Mouse (Mus musculus) CH12.LX (cell line): ENCODE data around the gene Dalrd3. TPM values are rescaled to one million over a fixed set of nuclear protein-coding genes. Genes with fewer than 3 reads are reported as not detected.
A peak's percentile ranks its signal among the peaks of the same experiment; 100 is the strongest.

Experiments
- DNase-seq: peaks from one replicate; pipeline ENCODE4 v3.0.0-alpha.2; 2013; ENCODE audit errors: extremely low read depth
- H3K27ac ChIP-seq: 2 replicates; pipeline ENCODE4 v1.5.1; 2012; ENCODE audit warnings: low read depth, mild to moderate bottlenecking, control low read depth, moderate library complexity; ENCODE audit not compliant: insufficient read depth
- H3K27me3 ChIP-seq: replicated peaks from 2 replicates; pipeline ENCODE3; 2012; ENCODE audit warnings: inconsistent platforms
- H3K36me3 ChIP-seq, 2 experiments: replicated peaks in 1 of 2; 2 replicates each; pipeline versions ENCODE3 to v1.6.1; 2012; ENCODE audit warnings: inconsistent platforms in 1 of 2, low read length in 1 of 2, mild to moderate bottlenecking in 1 of 2, mixed read lengths in 1 of 2, moderate library complexity in 1 of 2; ENCODE audit not compliant: control insufficient read depth in 1 of 2, insufficient read depth in 1 of 2
- H3K4me1 ChIP-seq, 2 experiments: 2 replicates each; pipeline ENCODE4 v1.6.1; 2012; ENCODE audit warnings: inconsistent platforms in 1 of 2, moderate library complexity in 1 of 2; ENCODE audit not compliant: insufficient read depth in 2 of 2, control insufficient read depth in 1 of 2
- H3K4me2 ChIP-seq: 2 replicates; pipeline ENCODE4 v1.6.1; 2012; ENCODE audit warnings: low read depth, mild to moderate bottlenecking, control low read depth; ENCODE audit not compliant: poor library complexity, insufficient read depth, severe bottlenecking
- H3K4me3 ChIP-seq, 3 experiments: fragments of 150-350 bp in 1 of 3; sonication (generic) in 1 of 3; replicated peaks in 1 of 3; 2 replicates each; pipeline versions ENCODE3 to v1.5.1; 2011 to 2012; ENCODE audit warnings: low read depth in 2 of 3, low read length in 2 of 3, mild to moderate bottlenecking in 2 of 3, moderate library complexity in 2 of 3, control low read depth in 1 of 3, improper control_type of control experiment in 1 of 3, inconsistent platforms in 1 of 3, mixed read lengths in 1 of 3; ENCODE audit not compliant: poor library complexity in 1 of 3
- H3K79me2 ChIP-seq: replicated peaks from 2 replicates; pipeline ENCODE4 v1.6.1; 2012; ENCODE audit warnings: mild to moderate bottlenecking, moderate library complexity; ENCODE audit not compliant: control insufficient read depth, poor library complexity, insufficient read depth, severe bottlenecking; ENCODE audit errors: extremely low read depth
- H3K9ac ChIP-seq: 2 replicates; pipeline ENCODE4 v1.6.1; 2012; ENCODE audit warnings: low read depth, mild to moderate bottlenecking, control low read depth, moderate library complexity; ENCODE audit not compliant: insufficient read depth
- H3K9me3 ChIP-seq: replicated peaks from 2 replicates; pipeline ENCODE3; 2012; ENCODE audit warnings: low read length, inconsistent platforms, mixed read lengths
- BHLHE40 ChIP-seq: IDR thresholded peaks from 2 replicates; pipeline ENCODE4 v1.6.1; 2011; ENCODE audit warnings: mild to moderate bottlenecking, low read depth, low read length, improper control_type of control experiment
- CHD2 ChIP-seq: IDR thresholded peaks from 2 replicates; pipeline ENCODE4 v1.6.1; 2011; ENCODE audit warnings: low read length, improper control_type of control experiment
- CTCF ChIP-seq, 2 experiments: IDR thresholded peaks in 1 of 2; conservative IDR thresholded peaks in 1 of 2; 2 replicates each; pipeline ENCODE4 v1.5.1; 2011 to 2012; ENCODE audit warnings: low read depth in 2 of 2, low read length in 2 of 2, improper control_type of control experiment in 1 of 2, inconsistent platforms in 1 of 2, mild to moderate bottlenecking in 1 of 2, moderate library complexity in 1 of 2
- ELF1 ChIP-seq: IDR thresholded peaks from 2 replicates; pipeline ENCODE4 v1.6.1; 2014; ENCODE audit warnings: low read depth, mild to moderate bottlenecking, inconsistent platforms, low read length, improper control_type of control experiment
- GABPA ChIP-seq: IDR thresholded peaks from 2 replicates; pipeline ENCODE4 v1.6.1; 2012; ENCODE audit warnings: low read depth, low read length, improper control_type of control experiment, inconsistent platforms; ENCODE audit not compliant: insufficient replicate concordance
- HCFC1 ChIP-seq: IDR thresholded peaks from 2 replicates; pipeline ENCODE4 v1.6.1; 2012; ENCODE audit warnings: low read depth, mild to moderate bottlenecking, inconsistent platforms, low read length, improper control_type of control experiment
- IRF4 ChIP-seq: IDR thresholded peaks from 2 replicates; pipeline ENCODE4 v1.6.1; 2014; ENCODE audit warnings: low read depth, mild to moderate bottlenecking, inconsistent platforms, low read length, improper control_type of control experiment
- KAT2A ChIP-seq: IDR thresholded peaks from 2 replicates; pipeline ENCODE4 v1.6.1; 2012; ENCODE audit warnings: low read length, improper control_type of control experiment, inconsistent platforms; ENCODE audit not compliant: insufficient replicate concordance
- MAFK ChIP-seq: IDR thresholded peaks from 2 replicates; pipeline ENCODE4 v1.6.1; 2011; ENCODE audit warnings: low read length, improper control_type of control experiment; ENCODE audit not compliant: insufficient replicate concordance
- MAZ ChIP-seq: IDR thresholded peaks from 2 replicates; pipeline ENCODE4 v1.6.1; 2012; ENCODE audit warnings: low read depth, mild to moderate bottlenecking, inconsistent platforms, low read length, improper control_type of control experiment, moderate library complexity
- MXI1 ChIP-seq: IDR thresholded peaks from 2 replicates; pipeline ENCODE4 v1.6.1; 2011; ENCODE audit warnings: mild to moderate bottlenecking, low read depth, low read length, improper control_type of control experiment
- NELFE ChIP-seq: IDR thresholded peaks from 2 replicates; pipeline ENCODE4 v1.6.1; 2011; ENCODE audit warnings: low read depth, low read length, improper control_type of control experiment
- NRF1 ChIP-seq: IDR thresholded peaks from 2 replicates; pipeline ENCODE4 v1.6.1; 2014; ENCODE audit warnings: low read depth, mild to moderate bottlenecking, inconsistent platforms, low read length, improper control_type of control experiment, moderate library complexity
- PAX5 ChIP-seq: IDR thresholded peaks from 2 replicates; pipeline ENCODE4 v1.6.1; 2012; ENCODE audit warnings: low read length, inconsistent platforms, mixed read lengths
- POLR2A ChIP-seq: IDR thresholded peaks from 2 replicates; pipeline ENCODE4 v1.6.1; 2011; ENCODE audit warnings: low read depth, mild to moderate bottlenecking, improper control_type of control experiment, low read length
- POLR2AphosphoS2 ChIP-seq: IDR thresholded peaks from 2 replicates; pipeline ENCODE4 v1.6.1; 2011; ENCODE audit warnings: low read depth, low read length, improper control_type of control experiment
- RAD21 ChIP-seq: IDR thresholded peaks from 2 replicates; pipeline ENCODE4 v1.6.1; 2011; ENCODE audit warnings: low read depth, mild to moderate bottlenecking, low read length, improper control_type of control experiment, moderate library complexity
- RCOR1 ChIP-seq: conservative IDR thresholded peaks from 2 replicates; pipeline ENCODE4 v1.6.1; 2012; ENCODE audit warnings: low read depth, mild to moderate bottlenecking, inconsistent platforms, low read length, improper control_type of control experiment
- SIN3A ChIP-seq: IDR thresholded peaks from 2 replicates; pipeline ENCODE4 v1.6.1; 2012; ENCODE audit warnings: low read length, improper control_type of control experiment, inconsistent platforms
- TCF12 ChIP-seq: IDR thresholded peaks from 2 replicates; pipeline ENCODE4 v1.6.1; 2014; ENCODE audit warnings: low read depth, mild to moderate bottlenecking, inconsistent platforms, low read length, improper control_type of control experiment
- UBTF ChIP-seq: IDR thresholded peaks from 2 replicates; pipeline ENCODE4 v1.6.1; 2012; ENCODE audit warnings: low read depth, mild to moderate bottlenecking, inconsistent platforms, low read length, improper control_type of control experiment, moderate library complexity
- USF1 ChIP-seq: IDR thresholded peaks from 2 replicates; pipeline ENCODE4 v1.6.1; 2014; ENCODE audit warnings: low read depth, mild to moderate bottlenecking, inconsistent platforms, low read length, improper control_type of control experiment
- ZKSCAN1 ChIP-seq: IDR thresholded peaks from 2 replicates; pipeline ENCODE4 v1.6.1; 2012; ENCODE audit warnings: low read depth, inconsistent platforms, low read length, improper control_type of control experiment, borderline replicate concordance
- ZMIZ1 ChIP-seq: IDR thresholded peaks from 2 replicates; pipeline ENCODE4 v1.6.1; 2012; ENCODE audit warnings: low read depth, mild to moderate bottlenecking, inconsistent platforms, low read length, improper control_type of control experiment
- dilution Hi-C: fragments of 300-500 bp; cut with MboI; formaldehyde crosslinking; loops from 2 replicates; pipeline ENCODE4 v1.14.3; 2020; ENCODE audit warnings: low sequenced_read_pairs; ENCODE audit not compliant: extremely low pct_unique_long_range_greater_than_20kb, extremely low pct_ligation_motif_present
- in situ Hi-C: fragments of 300-500 bp; cut with MboI; formaldehyde crosslinking; loops from 3 replicates; pipeline ENCODE4 v1.14.3; 2019; ENCODE audit warnings: low sequenced_read_pairs, low pct_ligation_motif_present, low pct_unique_long_range_greater_than_20kb, mixed read lengths
- polyA plus RNA-seq: library from polyadenylated mRNA; unstranded; fragments of >175 nt; gene quantifications from 2 replicates; pipeline ENCODE4 v1.2.1, GENCODE M21; 2012; ENCODE audit warnings: low read depth; ENCODE audit not compliant: insufficient read length
- total RNA-seq, 2 experiments: library from RNA; depleted of rRNA; stranded (reverse); fragments of 300-350 nt in 1 of 2; fragments of >200 nt in 1 of 2; gene quantifications; 2 replicates each; pipeline ENCODE4 v1.2.3; 2012 to 2014

The Dalrd3 gene
- total and polyA plus RNA-seq, 3 experiments: 52.6 to 114 (median 110) TPM

GRCm38 (mm10) chr9:108589229-108589628 is 19.5 kb downstream of the Dalrd3 start:
- peak; percentile 45 for DNase-seq
- in situ Hi-C loops: no loop called here
- dilution Hi-C loops: no loop called here
- Histone ChIP-seq H3K27me3 (no peaks in the 10 kb centered on the region), H3K27ac (no peak overlapping the region), H3K4me3 (no peak overlapping the region), H3K36me3 (peaks cover 9 to 70% of the 10 kb centered on the region in 2 experiments), H3K9ac (no peak overlapping the region), H3K4me1 (peaks cover 4 to 18% of the 10 kb centered on the region in 2 experiments), H3K4me2 (no peak overlapping the region), H3K9me3 (no peaks in the 10 kb centered on the region), H3K79me2 (no peaks in the 10 kb centered on the region; the same call in 1 of the 2 replicates)
- no peak for TF ChIP-seq CHD2
- no peak for TF ChIP-seq MXI1
- TF ChIP-seq GABPA: no peak
- TF ChIP-seq RAD21: peak; percentile 28
- TF ChIP-seq CTCF (conservative IDR thresholded peaks at IDR 0.05 in 1 of 2, IDR thresholded peaks at IDR 0.05 in 1 of 2; ENCODE audit: low read depth in 2 of 2, low read length in 2 of 2): peak in 1 of 2 experiments; percentile 36; a peak in 2 of 4 replicates
- no peak for TF ChIP-seq KAT2A
- no peak for TF ChIP-seq NRF1
- peak; percentile 79 for TF ChIP-seq ELF1

DNA sequence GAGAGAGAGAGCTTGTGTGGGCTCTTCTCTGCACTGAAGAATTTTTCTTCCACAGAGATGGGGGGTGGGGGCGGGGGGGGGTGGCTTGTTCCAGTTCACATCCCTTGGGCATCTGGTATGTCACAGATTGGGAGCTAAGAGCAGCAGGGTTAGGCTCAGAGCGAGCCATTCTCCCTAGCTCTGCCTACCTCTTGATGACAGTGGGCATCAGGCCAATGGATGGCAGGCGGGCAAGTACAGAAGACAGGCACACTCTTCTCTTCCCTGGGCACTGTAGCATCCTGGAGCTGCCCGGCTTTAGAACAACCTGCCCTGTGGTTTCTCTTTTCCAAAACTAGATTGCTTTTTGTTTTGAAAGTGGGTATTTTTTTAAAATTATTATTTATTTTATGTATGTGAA is 21.8 kb downstream of the Dalrd3 start:
- Histone ChIP-seq H3K36me3 (peaks cover 9 to 73% of the 10 kb centered on the region in 2 experiments), H3K9me3 (no peaks in the 10 kb centered on the region), H3K27me3 (no peaks in the 10 kb centered on the region), H3K4me1 (peaks cover 4 to 28% of the 10 kb centered on the region in 2 experiments), H3K4me3 (no peak overlapping the region), H3K27ac (no peak overlapping the region), H3K79me2 (no peaks in the 10 kb centered on the region; the same call in 1 of the 2 replicates), H3K4me2 (no peak overlapping the region), H3K9ac (no peak overlapping the region)
- in situ Hi-C loops (no loop called here), dilution Hi-C loops (no loop called here)
- no peak for TF ChIP-seq GABPA
- TF ChIP-seq IRF4: no peak
- TF ChIP-seq USF1: no peak
- no peak for TF ChIP-seq POLR2AphosphoS2
- TF ChIP-seq SIN3A: no peak
- no peak for DNase-seq

- TF ChIP-seq RCOR1 (no peak), ZKSCAN1 (no peak), MXI1 (no peak), POLR2A (no peak), MAFK (no peak), HCFC1 (no peak), ZMIZ1 (no peak), USF1 (no peak), POLR2AphosphoS2 (no peak), ELF1 (no peak), BHLHE40 (no peak), PAX5 (no peak), NELFE (no peak), TCF12 (no peak), CHD2 (no peak), IRF4 (no peak), UBTF (no peak), MAZ (no peak)
Observed at GRCm38 (mm10) chr9:108594354-108594753, 24.7 kb downstream of the Dalrd3 start.

More at GRCm38 (mm10) chr9:108594354-108594753, 24.7 kb downstream of the Dalrd3 start:
- Histone ChIP-seq H3K27me3 (no peaks in the 10 kb centered on the region), H3K4me1 (peaks cover 0 to 25% of the 10 kb centered on the region in 2 experiments; a peak in 2 of 4 replicates), H3K27ac (no peak overlapping the region), H3K4me3 (no peak overlapping the region), H3K4me2 (no peak overlapping the region), H3K79me2 (no peaks in the 10 kb centered on the region), H3K9ac (no peak overlapping the region), H3K9me3 (no peaks in the 10 kb centered on the region), H3K36me3 (peaks cover 4 to 45% of the 10 kb centered on the region in 2 experiments)
- in situ Hi-C loops (no loop called here), dilution Hi-C loops (no loop called here)
- no peak for DNase-seq
